In the genomic region with DNA sequence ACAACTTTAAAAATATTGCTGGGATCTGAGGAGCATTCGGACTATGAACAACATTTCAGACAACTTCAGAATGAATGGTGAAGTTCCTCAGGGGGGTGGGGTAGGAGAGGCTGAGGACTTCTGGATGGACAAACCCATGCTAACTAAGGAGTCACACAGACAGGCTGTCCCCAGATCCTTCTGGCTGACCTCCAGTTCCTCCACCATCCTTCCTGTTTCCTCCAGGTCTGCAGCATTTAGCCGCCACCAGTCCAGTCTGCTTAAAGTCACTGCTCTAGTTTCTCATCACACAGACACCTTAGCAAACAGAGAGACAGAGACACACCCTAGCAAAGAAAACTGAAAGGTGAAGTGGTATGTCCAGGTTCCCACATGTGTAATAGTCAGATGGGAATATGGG, we compare ENCODE assay signal across 14 mouse cellular contexts. TPM values are rescaled to one million over a fixed set of nuclear protein-coding genes. Genes with fewer than 3 reads are reported as not detected.
A peak's percentile ranks its signal among the peaks of the same experiment; 100 is the strongest.
DNase-seq lines count a peak whose midpoint lies in the region; ATAC-seq and TF ChIP-seq lines count a peak whose summit lies in the region.
"Had no signal": no experiment of that assay in that cellular context is flagged by ENCODE, and none has a peak within 500 bp of the region (broad histone marks: within the 10 kb centered on the region; RNA-seq: fewer than 3 reads in every experiment).

No protein-coding gene starts in this region.

- no peak for ATAC-seq in liver, embryonic 12.5 days
- ATAC-seq in hindbrain, embryonic 16.5 days: no peak
- ATAC-seq: intestine, embryonic 16.5 days had no signal

- TF ChIP-seq EP300 in ES-Bruce4 (IDR thresholded peaks at IDR 0.05; ENCODE audit: insufficient read depth, low read depth, low read length): no peak

- 64% methylated on average over 2 of the region's 2 CpGs for WGBS in liver, embryonic 12.5 days (ENCODE audit: insufficient replicate concordance)
- 96% methylated on average over 2 of the region's 2 CpGs for WGBS in hindbrain, embryonic 16.5 days

- H3K4me2 ChIP-seq in liver, embryonic 12.5 days: peak overlapping the region; percentile 87
- H3K4me2 ChIP-seq in hindbrain, embryonic 16.5 days (ENCODE audit: low read length): no peak overlapping the region
- H3K4me2 ChIP-seq: midbrain, embryonic 12.5 days had no signal

- H3K27me3 ChIP-seq in liver, embryonic 12.5 days (replicated peaks): no peaks in the 10 kb centered on the region
- H3K27me3 ChIP-seq in ES-Bruce4 (ENCODE audit: control insufficient read depth, insufficient read depth, low read length, poor library complexity, severe bottlenecking): no peaks in the 10 kb centered on the region
- H3K27me3 ChIP-seq in hindbrain, embryonic 16.5 days (replicated peaks; ENCODE audit: control insufficient read depth, insufficient read depth, low read length): no peaks in the 10 kb centered on the region
- H3K27me3 ChIP-seq: midbrain, embryonic 12.5 days; neural tube, embryonic 13.5 days had no signal

- TF ChIP-seq POLR2A in ES-Bruce4 (IDR thresholded peaks at IDR 0.05; ENCODE audit: insufficient read depth, low read length): no peak

- peak overlapping the region; percentile 38; the same call in 1 of the 2 replicates for H3K27ac ChIP-seq in gastrocnemius, adult 2 months
- 0 out of 2 replicates have a peak overlapping the region, but pooled peaks have one; percentile 99 for H3K27ac ChIP-seq in liver, embryonic 12.5 days
- H3K27ac ChIP-seq in ES-Bruce4 (ENCODE audit: insufficient read depth, low read length): no peak overlapping the region
- H3K27ac ChIP-seq in hindbrain, embryonic 16.5 days (ENCODE audit: low read depth, low read length): no peak overlapping the region
- H3K27ac ChIP-seq: midbrain, embryonic 12.5 days; neural tube, embryonic 13.5 days had no signal

- no peak for DNase-seq in gastrocnemius, adult 2 months
- no peak for DNase-seq in gastrocnemius, postnatal 36 days
- no peak for DNase-seq in liver
- peak; percentile 19 to 35 for DNase-seq in kidney, postnatal 36 days
- no peak for DNase-seq in B cell, adult 2 months
- DNase-seq: cerebellum, postnatal 25 days; retina, postnatal 1 day; thymus, adult 2 months had no signal

- H3K4me3 ChIP-seq in gastrocnemius, adult 2 months: no peak overlapping the region
- H3K4me3 ChIP-seq in liver, embryonic 12.5 days: peak overlapping the region; percentile 98; the same call in 1 of the 2 replicates
- H3K4me3 ChIP-seq in ES-Bruce4 (ENCODE audit: low read depth, low read length): peak overlapping the region; percentile 2; the same call in 1 of the 2 replicates
- no peak overlapping the region for H3K4me3 ChIP-seq in hindbrain, embryonic 16.5 days (ENCODE audit: low read length)
- H3K4me3 ChIP-seq: midbrain, embryonic 12.5 days; neural tube, embryonic 13.5 days had no signal

- H3K36me3 ChIP-seq in liver, embryonic 12.5 days: peaks cover 31% of the 10 kb centered on the region
- peaks cover 35% of the 10 kb centered on the region for H3K36me3 ChIP-seq in ES-Bruce4 (ENCODE audit: control insufficient read depth, insufficient read depth, low read length, poor library complexity, severe bottlenecking)
- no peaks in the 10 kb centered on the region for H3K36me3 ChIP-seq in hindbrain, embryonic 16.5 days (ENCODE audit: control insufficient read depth, insufficient read depth, low read length)

- H3K4me1 ChIP-seq in liver, embryonic 12.5 days: peaks cover 39% of the 10 kb centered on the region
- no peaks in the 10 kb centered on the region for H3K4me1 ChIP-seq in ES-Bruce4 (ENCODE audit: control insufficient read depth, insufficient read depth, low read length)
- H3K4me1 ChIP-seq in hindbrain, embryonic 16.5 days (ENCODE audit: control insufficient read depth, insufficient read depth, low read depth, low read length): peaks cover 14% of the 10 kb centered on the region

- peak overlapping the region; percentile 69; the same call in 1 of the 2 replicates for H3K9ac ChIP-seq in liver, embryonic 12.5 days
- peak overlapping the region; percentile 74 for H3K9ac ChIP-seq in ES-Bruce4 (ENCODE audit: low read depth, poor library complexity, severe bottlenecking)
- H3K9ac ChIP-seq in hindbrain, embryonic 16.5 days (ENCODE audit: low read depth, low read length): no peak overlapping the region
- H3K9ac ChIP-seq: midbrain, embryonic 12.5 days; neural tube, embryonic 13.5 days had no signal

- intact Hi-C loops in gastrocnemius, adult 2 months (cut with DNase I): no loop called here
- intact Hi-C loops in gastrocnemius, postnatal 36 days (cut with DNase I): no loop called here

- TF ChIP-seq CTCF in gastrocnemius, adult 2 months (IDR thresholded peaks at IDR 0.05): no peak
- no peak for TF ChIP-seq CTCF in ES-Bruce4 (IDR thresholded peaks at IDR 0.05; ENCODE audit: low read depth, low read length)

- no peaks in the 10 kb centered on the region for H3K9me3 ChIP-seq in liver, embryonic 12.5 days (replicated peaks)
- no peaks in the 10 kb centered on the region for H3K9me3 ChIP-seq in ES-Bruce4 (replicated peaks; ENCODE audit: control insufficient read depth, insufficient read depth, low read length, poor library complexity, severe bottlenecking)
- no peaks in the 10 kb centered on the region for H3K9me3 ChIP-seq in hindbrain, embryonic 16.5 days (ENCODE audit: control insufficient read depth, low read length)
- H3K9me3 ChIP-seq: midbrain, embryonic 12.5 days; neural tube, embryonic 13.5 days had no signal

RNA-seq across cellular contexts. Expression of a gene that starts 2.5 kb away (rescaled TPM):
- 10 to 100 TPM; 15.6 to 15.7 TPM for total RNA-seq in gastrocnemius, adult 2 months (2021)
- 10 to 100 TPM; 13.8 to 17.4 TPM for total RNA-seq in gastrocnemius, postnatal 36 days (2021)
- polyA plus RNA-seq in liver, embryonic 12.5 days (2016; fragmentation: Nextera tagmentation; extraction: Ambion mirVana): 15.4 and 16.7 TPM in 2 replicates
- 60.7 and 60.9 TPM in 2 replicates for polyA plus RNA-seq in ES-Bruce4 (2011; ENCODE audit: insufficient read depth, insufficient read length, low read depth, missing spikeins)
- polyA plus RNA-seq in hindbrain, embryonic 16.5 days (2015; fragmentation: Nextera tagmentation; extraction: Ambion mirVana): 10.1 and 11.2 TPM in 2 replicates

RNA-seq across cellular contexts. Expression of a gene that starts 59.2 kb away (rescaled TPM):
- total RNA-seq in gastrocnemius, adult 2 months (2021): 10 to 100 TPM; 20.7 to 24.1 TPM
- 10 to 100 TPM; 14.3 to 22.9 TPM for total RNA-seq in gastrocnemius, postnatal 36 days (2021)
- polyA plus RNA-seq in liver, embryonic 12.5 days (2016; fragmentation: Nextera tagmentation; extraction: Ambion mirVana): 1.7 and 1.9 TPM in 2 replicates
- polyA plus RNA-seq in ES-Bruce4 (2011; ENCODE audit: insufficient read depth, insufficient read length, low read depth, missing spikeins): 13.1 and 15.1 TPM in 2 replicates
- 75.9 and 91.8 TPM in 2 replicates for polyA plus RNA-seq in hindbrain, embryonic 16.5 days (2015; fragmentation: Nextera tagmentation; extraction: Ambion mirVana)

Comparison
In these comparisons a context has a peak if more than half of its experiments do, and no peak if none do; other contexts are left out.
1. DNase-seq: peak in kidney, postnatal 36 days (2 of 2); none in gastrocnemius, adult 2 months (single experiment), gastrocnemius, postnatal 36 days (0 of 2), liver (single experiment) and B cell, adult 2 months (0 of 2).
2. H3K27ac ChIP-seq: peak in gastrocnemius, adult 2 months (single experiment) and liver, embryonic 12.5 days (single experiment); none in ES-Bruce4 (single experiment) and hindbrain, embryonic 16.5 days (single experiment).
3. H3K4me3 ChIP-seq: peak in liver, embryonic 12.5 days (single experiment) and ES-Bruce4 (single experiment); none in gastrocnemius, adult 2 months (single experiment) and hindbrain, embryonic 16.5 days (single experiment).